ENCODE assay signal across 16 mouse cellular contexts in genomic region chr15:97151793-97152192, GRCm38 (mm10).
DNase-seq lines count a peak whose midpoint lies in the region; ATAC-seq lines count a peak whose summit lies in the region.
"Had no signal": no experiment of that assay in that cellular context is flagged by ENCODE, and none has a peak within 500 bp of the region (broad histone marks: within the 10 kb centered on the region; RNA-seq: fewer than 3 reads in every experiment).

No protein-coding gene starts in this region.

- WGBS in hindbrain, embryonic 15.5 days: 39% methylated on average over 12 of the region's 12 CpGs
- 40% methylated on average over 12 of the region's 12 CpGs for WGBS in neural tube, embryonic 15.5 days

- H3K27ac ChIP-seq in hindbrain, embryonic 15.5 days (replicated peaks): peak overlapping the region; percentile 83
- peak overlapping the region; percentile 84 for H3K27ac ChIP-seq in neural tube, embryonic 15.5 days (replicated peaks)

- no peaks in the 10 kb centered on the region for H3K9me3 ChIP-seq in hindbrain, embryonic 15.5 days
- no peaks in the 10 kb centered on the region for H3K9me3 ChIP-seq in neural tube, embryonic 15.5 days (replicated peaks)

- DNase-seq in frontal cortex, postnatal 25 days (ENCODE audit: low spot score in 2 of 2): no peak
- peak; percentile 36 to 50 for DNase-seq in right cerebral cortex, postnatal 10 days (ENCODE audit: low spot score in 2 of 2)
- no peak for DNase-seq in right cerebral cortex, postnatal 36 days (ENCODE audit: low spot score in 2 of 2)
- no peak for DNase-seq in lung, postnatal 25 days (ENCODE audit: low spot score)
- DNase-seq: adrenal gland, postnatal 25 days; cerebellum, adult 9-11 months; gastrocnemius, postnatal 14 days; kidney, adult 8-10 months; kidney, postnatal 36 days; lung, postnatal 14 days; thymus, postnatal 14 days had no signal

- H3K36me3 ChIP-seq in hindbrain, embryonic 15.5 days: no peaks in the 10 kb centered on the region
- no peaks in the 10 kb centered on the region for H3K36me3 ChIP-seq in neural tube, embryonic 15.5 days

- H3K4me1 ChIP-seq in hindbrain, embryonic 15.5 days (replicated peaks): peaks cover 18% of the 10 kb centered on the region
- H3K4me1 ChIP-seq in neural tube, embryonic 15.5 days: peaks cover 16% of the 10 kb centered on the region

- no peak overlapping the region for H3K4me3 ChIP-seq in hindbrain, embryonic 15.5 days
- H3K4me3 ChIP-seq in neural tube, embryonic 15.5 days (replicated peaks): peak overlapping the region; percentile 2; the same call in 1 of the 2 replicates

- ATAC-seq in frontal cortex, adult (ENCODE audit: low TSS enrichment): peak; percentile 43; the same call in 1 of the 2 replicates
- peak; percentile 82 for ATAC-seq in hindbrain, embryonic 15.5 days (ENCODE audit: low FRiP score, low read depth)
- peak; percentile 91 for ATAC-seq in neural tube, embryonic 15.5 days (ENCODE audit: low FRiP score)
- no peak for ATAC-seq in megakaryocyte-erythroid progenitor cell, adult 5-6 weeks (replicated peaks; ENCODE audit: low FRiP score, low TSS enrichment, poor library complexity, severe bottlenecking)
- ATAC-seq: inflammation-experienced regulatory T-cells, adult 6 months had no signal

- H3K27me3 ChIP-seq in hindbrain, embryonic 15.5 days: no peaks in the 10 kb centered on the region
- no peaks in the 10 kb centered on the region for H3K27me3 ChIP-seq in neural tube, embryonic 15.5 days (replicated peaks)

- H3K4me2 ChIP-seq in hindbrain, embryonic 15.5 days: peak overlapping the region; percentile 45
- peak overlapping the region; percentile 47 for H3K4me2 ChIP-seq in neural tube, embryonic 15.5 days

- H3K9ac ChIP-seq in hindbrain, embryonic 15.5 days: no peak overlapping the region
- H3K9ac ChIP-seq in neural tube, embryonic 15.5 days (replicated peaks): no peak overlapping the region; the same call in 1 of the 2 replicates

Comparison
In these comparisons a context has a peak if more than half of its experiments do, and no peak if none do; other contexts are left out.
1. DNase-seq: peak in right cerebral cortex, postnatal 10 days (2 of 2); none in frontal cortex, postnatal 25 days (0 of 2), right cerebral cortex, postnatal 36 days (0 of 2) and lung, postnatal 25 days (single experiment).